Mouse (Mus musculus): ENCODE data around the gene Pla2g10. TPM values are rescaled to one million over a fixed set of nuclear protein-coding genes. Genes with fewer than 3 reads are reported as not detected.

The Pla2g10 gene
- polyA plus RNA-seq (2014; fragmentation: Illumina TruSeq; extraction: RNeasy Lipid Tissue Mini Kit (QIAGEN cat#74804); ENCODE audit: low read depth, low replicate concordance): not detected

GRCm38 (mm10) chr16:13730285-13731255 lies at the start of gene Pla2g10:
TSS of gene Pla2g10 (minus strand) at chr16:13730983.

GRCm38 (mm10) chr16:13671685-13672385 lies 58.9 kb downstream of the Pla2g10 start, which contains the start of the genes Bfar and 3110001I22Rik:
TSS of gene Bfar (plus strand) at chr16:13671858.
TSS of gene 3110001I22Rik (plus strand) at chr16:13671929.

GRCm38 (mm10) chr16:13667878-13668343 lies 62.9 kb downstream of the Pla2g10 start, which contains the start of gene Parn:
TSS of gene Parn (minus strand) at chr16:13668170.

Other genes starting within 250 kb of the Pla2g10 start
- 19.5 TPM for gene Parn, start 62.8 kb downstream of the Pla2g10 start, polyA plus RNA-seq (2014; fragmentation: Illumina TruSeq; extraction: RNeasy Lipid Tissue Mini Kit (QIAGEN cat#74804); ENCODE audit: low read depth, low replicate concordance)
- gene Bfar, start 59.1 kb downstream of the Pla2g10 start, polyA plus RNA-seq (2014; fragmentation: Illumina TruSeq; extraction: RNeasy Lipid Tissue Mini Kit (QIAGEN cat#74804); ENCODE audit: low read depth, low replicate concordance): 32.6 TPM
- gene 3110001I22Rik, start 59.1 kb downstream of the Pla2g10 start, polyA plus RNA-seq (2014; fragmentation: Illumina TruSeq; extraction: RNeasy Lipid Tissue Mini Kit (QIAGEN cat#74804); ENCODE audit: low read depth, low replicate concordance): 6.5 TPM
- 28.1 TPM for gene Rrn3, start 49.7 kb upstream of the Pla2g10 start, polyA plus RNA-seq (2014; fragmentation: Illumina TruSeq; extraction: RNeasy Lipid Tissue Mini Kit (QIAGEN cat#74804); ENCODE audit: low read depth, low replicate concordance)
- gene Ntan1, start 87.9 kb upstream of the Pla2g10 start, polyA plus RNA-seq (2014; fragmentation: Illumina TruSeq; extraction: RNeasy Lipid Tissue Mini Kit (QIAGEN cat#74804); ENCODE audit: low read depth, low replicate concordance): 86.6 TPM
- 102 TPM for gene Pdxdc1, start 172.1 kb upstream of the Pla2g10 start, polyA plus RNA-seq (2014; fragmentation: Illumina TruSeq; extraction: RNeasy Lipid Tissue Mini Kit (QIAGEN cat#74804); ENCODE audit: low read depth, low replicate concordance)
- 1,981 TPM for gene Mpv17l, start 172.2 kb upstream of the Pla2g10 start, polyA plus RNA-seq (2014; fragmentation: Illumina TruSeq; extraction: RNeasy Lipid Tissue Mini Kit (QIAGEN cat#74804); ENCODE audit: low read depth, low replicate concordance)

Data from kidney, adult 10 weeks (tissue).